Mouse (Mus musculus) heart, embryonic 15.5 days (tissue): ENCODE results near the gene Lipc. TPM values are rescaled to one million over a fixed set of nuclear protein-coding genes. Genes with fewer than 3 reads are reported as not detected.

ENCODE experiments used
- ATAC-seq: fragments of 200-750 bp; cut with Nextera tagmentation; replicated peaks from 2 replicates; pipeline ENCODE4 v1.8.0; 2017; ENCODE audit warnings: low read depth, moderate TSS enrichment; ENCODE audit not compliant: insufficient number of reproducible peaks, insufficient read depth, low FRiP score
- H3K27ac ChIP-seq: fragments of 300-500 bp; sonication (generic); 2 replicates; pipeline ENCODE4 v1.5.1; 2015; ENCODE audit warnings: mild to moderate bottlenecking, inconsistent platforms
- H3K27me3 ChIP-seq: fragments of 300-500 bp; sonication (generic); 2 replicates; pipeline ENCODE4 v1.6.1; 2015; ENCODE audit warnings: inconsistent platforms
- H3K36me3 ChIP-seq: fragments of 300-500 bp; sonication (generic); 2 replicates; pipeline ENCODE4 v1.6.1; 2015; ENCODE audit warnings: mild to moderate bottlenecking, inconsistent platforms
- H3K4me1 ChIP-seq: fragments of 300-500 bp; sonication (generic); replicated peaks from 2 replicates; pipeline ENCODE4 v1.6.1; 2015; ENCODE audit warnings: inconsistent platforms
- H3K4me2 ChIP-seq: fragments of 300-500 bp; sonication (generic); 2 replicates; pipeline ENCODE4 v1.6.1; 2015; ENCODE audit warnings: inconsistent platforms, mild to moderate bottlenecking, moderate library complexity
- H3K4me3 ChIP-seq: fragments of 300-500 bp; sonication (generic); 2 replicates; pipeline ENCODE4 v1.5.1; 2015; ENCODE audit warnings: mild to moderate bottlenecking, inconsistent platforms
- H3K9ac ChIP-seq: fragments of 300-500 bp; sonication (generic); 2 replicates; pipeline ENCODE4 v1.6.1; 2015; ENCODE audit warnings: mild to moderate bottlenecking, inconsistent platforms
- H3K9me3 ChIP-seq: fragments of 300-500 bp; sonication (generic); replicated peaks from 2 replicates; pipeline ENCODE4 v1.6.1; 2016; ENCODE audit warnings: inconsistent platforms
- WGBS: fragments of 180-500 bp; shearing (Covaris S2); methylation state at CpG from one replicate; pipeline ENCODE4 v1.1.7; 2015; ENCODE audit warnings: mixed read lengths; 5-methylcytosine and 5-hydroxymethylcytosine counted together
- polyA plus RNA-seq: library from polyadenylated mRNA; unstranded; fragments of >200 nt; fragmentation: Nextera tagmentation; extraction: Ambion mirVana; gene quantifications from 2 replicates; pipeline ENCODE4 v1.2.1, GENCODE M21; 2015

The Lipc gene
- polyA plus RNA-seq, 1 experiment from 2014 or later, result 0.23 TPM

- no peaks in the 10 kb centered on the region for H3K27me3 ChIP-seq
- ATAC-seq, result no peak
- H3K4me1 ChIP-seq, result no peaks in the 10 kb centered on the region
- WGBS, result 88% methylated on average over 3 of the region's 3 CpGs
- H3K9me3 ChIP-seq, result no peaks in the 10 kb centered on the region
- H3K4me3 ChIP-seq, result no peak overlapping the region
- H3K9ac ChIP-seq, result no peak overlapping the region
- no peak overlapping the region for H3K4me2 ChIP-seq
- no peak overlapping the region for H3K27ac ChIP-seq
- no peaks in the 10 kb centered on the region for H3K36me3 ChIP-seq
These were observed 2.2 kb upstream of the Lipc start for GRCm38 (mm10) chr9:70954226-70954625.

GRCm38 (mm10) chr9:70949336-70949735 is 2.7 kb downstream of the Lipc start:
- Histone ChIP-seq H3K27me3 (no peaks in the 10 kb centered on the region), H3K36me3 (no peaks in the 10 kb centered on the region), H3K4me2 (no peak overlapping the region), H3K9ac (no peak overlapping the region), H3K4me3 (no peak overlapping the region), H3K9me3 (no peaks in the 10 kb centered on the region), H3K4me1 (no peaks in the 10 kb centered on the region), H3K27ac (no peak overlapping the region)
- ATAC-seq, result no peak
- WGBS, result 74% methylated on average over 8 of the region's 8 CpGs

- WGBS, result 85% methylated on average over 5 of the region's 5 CpGs
- Histone ChIP-seq H3K4me3 (no peak overlapping the region), H3K9me3 (no peaks in the 10 kb centered on the region), H3K36me3 (no peaks in the 10 kb centered on the region), H3K27me3 (no peaks in the 10 kb centered on the region), H3K27ac (no peak overlapping the region), H3K4me2 (no peak overlapping the region), H3K4me1 (peaks cover 6% of the 10 kb centered on the region; the same call in 1 of the 2 replicates), H3K9ac (no peak overlapping the region)
- no peak for ATAC-seq
These were observed 4.7 kb downstream of the Lipc start for GRCm38 (mm10) chr9:70947312-70947711.

- Histone ChIP-seq H3K27ac (no peak overlapping the region), H3K9me3 (no peaks in the 10 kb centered on the region), H3K9ac (no peak overlapping the region), H3K4me3 (no peak overlapping the region), H3K36me3 (no peaks in the 10 kb centered on the region), H3K4me1 (peaks cover 6% of the 10 kb centered on the region; the same call in 1 of the 2 replicates), H3K4me2 (no peak overlapping the region), H3K27me3 (no peaks in the 10 kb centered on the region)
- 49% methylated on average over 9 of the region's 9 CpGs for WGBS
- ATAC-seq, result peak; percentile 83
These were observed 9.2 kb downstream of the Lipc start for GRCm38 (mm10) chr9:70942686-70943333.

GRCm38 (mm10) chr9:70939752-70940501 is 12.1 kb downstream of the Lipc start:
- H3K4me2 ChIP-seq, result no peak overlapping the region
- H3K27ac ChIP-seq, result no peak overlapping the region
- no peak overlapping the region for H3K9ac ChIP-seq
- peaks cover 6% of the 10 kb centered on the region; the same call in 1 of the 2 replicates for H3K4me1 ChIP-seq
- no peaks in the 10 kb centered on the region for H3K36me3 ChIP-seq
- no peak for ATAC-seq
- H3K4me3 ChIP-seq, result no peak overlapping the region
- no peaks in the 10 kb centered on the region for H3K27me3 ChIP-seq
- 78% methylated on average over 8 of the region's 8 CpGs for WGBS
- no peaks in the 10 kb centered on the region for H3K9me3 ChIP-seq

- Histone ChIP-seq H3K27ac (no peak overlapping the region), H3K36me3 (no peaks in the 10 kb centered on the region), H3K9ac (no peak overlapping the region), H3K27me3 (no peaks in the 10 kb centered on the region), H3K4me2 (no peak overlapping the region), H3K4me3 (no peak overlapping the region), H3K4me1 (peaks cover 6% of the 10 kb centered on the region; the same call in 1 of the 2 replicates), H3K9me3 (no peaks in the 10 kb centered on the region)
- ATAC-seq, result no peak
- WGBS, result 52% methylated on average over 2 of the region's 2 CpGs
These were observed 13.2 kb downstream of the Lipc start for GRCm38 (mm10) chr9:70938850-70939249.

GRCm38 (mm10) chr9:70938134-70938533 is 13.9 kb downstream of the Lipc start:
- no peak overlapping the region for H3K4me2 ChIP-seq
- no peak for ATAC-seq
- no peaks in the 10 kb centered on the region for H3K27me3 ChIP-seq
- H3K4me1 ChIP-seq, result peaks cover 6% of the 10 kb centered on the region; the same call in 1 of the 2 replicates
- H3K27ac ChIP-seq, result no peak overlapping the region
- no peak overlapping the region for H3K4me3 ChIP-seq
- H3K9me3 ChIP-seq, result no peaks in the 10 kb centered on the region
- H3K36me3 ChIP-seq, result no peaks in the 10 kb centered on the region
- no peak overlapping the region for H3K9ac ChIP-seq
- WGBS, result 79% methylated on average over 6 of the region's 6 CpGs

GRCm38 (mm10) chr9:70934587-70935295 is 17.3 kb downstream of the Lipc start:
- Histone ChIP-seq H3K4me1 (no peaks in the 10 kb centered on the region), H3K27me3 (no peaks in the 10 kb centered on the region), H3K27ac (no peak overlapping the region), H3K36me3 (no peaks in the 10 kb centered on the region), H3K9ac (no peak overlapping the region), H3K4me3 (no peak overlapping the region), H3K4me2 (no peak overlapping the region), H3K9me3 (no peaks in the 10 kb centered on the region)
- ATAC-seq, result no peak
- WGBS, result 85% methylated on average over 8 of the region's 8 CpGs

- no peak overlapping the region for H3K27ac ChIP-seq
- peaks cover 8% of the 10 kb centered on the region for H3K4me1 ChIP-seq
- no peak for ATAC-seq
- H3K27me3 ChIP-seq, result no peaks in the 10 kb centered on the region
- H3K4me2 ChIP-seq, result no peak overlapping the region
- no peak overlapping the region for H3K9ac ChIP-seq
- H3K4me3 ChIP-seq, result no peak overlapping the region
- no peaks in the 10 kb centered on the region for H3K9me3 ChIP-seq
- WGBS, result 59% methylated on average over 5 of the region's 5 CpGs
- H3K36me3 ChIP-seq, result no peaks in the 10 kb centered on the region
These were observed 21.4 kb downstream of the Lipc start for GRCm38 (mm10) chr9:70930641-70931020.

- no peak for ATAC-seq
- Histone ChIP-seq H3K36me3 (no peaks in the 10 kb centered on the region), H3K9ac (no peak overlapping the region), H3K9me3 (no peaks in the 10 kb centered on the region), H3K4me1 (peaks cover 8% of the 10 kb centered on the region), H3K4me3 (no peak overlapping the region), H3K27me3 (no peaks in the 10 kb centered on the region), H3K4me2 (no peak overlapping the region), H3K27ac (no peak overlapping the region)
- 56% methylated on average over 15 of the region's 15 CpGs for WGBS
These were observed 22.0 kb downstream of the Lipc start for GRCm38 (mm10) chr9:70929840-70930640.

- no peaks in the 10 kb centered on the region for H3K36me3 ChIP-seq
- no peaks in the 10 kb centered on the region for H3K27me3 ChIP-seq
- WGBS, result 87% methylated on average over 1 of the region's 1 CpGs
- peaks cover 8% of the 10 kb centered on the region for H3K4me1 ChIP-seq
- H3K27ac ChIP-seq, result no peak overlapping the region
- no peak overlapping the region for H3K9ac ChIP-seq
- no peaks in the 10 kb centered on the region for H3K9me3 ChIP-seq
- no peak for ATAC-seq
- no peak overlapping the region for H3K4me2 ChIP-seq
- no peak overlapping the region for H3K4me3 ChIP-seq
These were observed 23.6 kb downstream of the Lipc start for GRCm38 (mm10) chr9:70928472-70928871.
